In genomic region chr6:51206712-51207505, GRCm38 (mm10) we compare ENCODE assay signal across 8 mouse cellular contexts.
DNase-seq lines count a peak whose midpoint lies in the region; ATAC-seq and TF ChIP-seq lines count a peak whose summit lies in the region.

No protein-coding gene starts in this region.

- peak overlapping the region; percentile 15; the same call in 1 of the 2 replicates for H3K4me2 ChIP-seq in limb, embryonic 11.5 days (ENCODE audit: low read depth, severe bottlenecking)

- no peak for TF ChIP-seq POLR2A in thymus, adult 2 months (IDR thresholded peaks at IDR 0.05; ENCODE audit: control insufficient read depth, extremely low read depth, insufficient read depth, low read length, poor library complexity)

- peaks cover 3% of the 10 kb centered on the region; the same call in 1 of the 2 replicates for H3K27me3 ChIP-seq in thymus, adult 2 months (ENCODE audit: control insufficient read depth, insufficient read depth, low read length)
- H3K27me3 ChIP-seq in limb, embryonic 11.5 days (ENCODE audit: control insufficient read depth, insufficient read depth, low read length): peaks cover 5% of the 10 kb centered on the region; the same call in 1 of the 2 replicates

- WGBS in thymus, adult 2 months: 9% methylated on average over 11 of the region's 11 CpGs
- WGBS in limb, embryonic 11.5 days: 11% methylated on average over 11 of the region's 11 CpGs

- no peak overlapping the region for H3K27ac ChIP-seq in thymus, adult 2 months (ENCODE audit: control insufficient read depth, insufficient read depth, low read length)
- H3K27ac ChIP-seq in limb, embryonic 11.5 days (replicated peaks; ENCODE audit: low read depth, low read length): no peak overlapping the region

- H3K4me1 ChIP-seq in thymus, adult 2 months (replicated peaks; ENCODE audit: control insufficient read depth, insufficient read depth, low read length): peaks cover 3% of the 10 kb centered on the region
- peaks cover 14% of the 10 kb centered on the region for H3K4me1 ChIP-seq in limb, embryonic 11.5 days (ENCODE audit: control insufficient read depth, insufficient read depth, low read length)

- peak; percentile 16; the same call in 1 of the 2 replicates for TF ChIP-seq CTCF in thymus, adult 2 months (IDR thresholded peaks at IDR 0.05; ENCODE audit: borderline replicate concordance, control insufficient read depth, extremely low read depth, insufficient read depth, low read length, poor library complexity)

- no peak overlapping the region for H3K9ac ChIP-seq in limb, embryonic 11.5 days (ENCODE audit: low read length)

- peak; percentile 35; the same call in 1 of the 2 replicates for ATAC-seq in granulocyte monocyte progenitor cell, adult 5-6 weeks (replicated peaks; ENCODE audit: poor library complexity, severe bottlenecking)
- ATAC-seq in limb, embryonic 11.5 days (ENCODE audit: insufficient number of reproducible peaks, low FRiP score, low TSS enrichment, low read depth): no peak

- peak; percentile 64 for DNase-seq in thymus, adult 2 months
- no peak for DNase-seq in thymus, adult 18-20 months
- peak; percentile 85 to 89 for DNase-seq in cerebellum, postnatal 10 days
- peak; percentile 18 to 66 for DNase-seq in kidney, adult 8-10 months
- peak; percentile 84 for DNase-seq in limb, embryonic 11.5 days (ENCODE audit: low spot score)
- DNase-seq in natural killer cell, adult 2 months (ENCODE audit: low spot score in 2 of 2): peak; percentile 35 to 49
- DNase-seq in thymus, postnatal 0 days (ENCODE audit: low spot score): peak; percentile 55

- H3K36me3 ChIP-seq in thymus, adult 2 months (ENCODE audit: control insufficient read depth, insufficient read depth, low read length): no peaks in the 10 kb centered on the region
- no peaks in the 10 kb centered on the region for H3K36me3 ChIP-seq in limb, embryonic 11.5 days (ENCODE audit: control insufficient read depth, insufficient read depth, low read length)

- no peaks in the 10 kb centered on the region for H3K9me3 ChIP-seq in limb, embryonic 11.5 days (ENCODE audit: control insufficient read depth, low read length)

- H3K4me3 ChIP-seq in thymus, adult 2 months (ENCODE audit: control insufficient read depth, insufficient read depth, low read length): no peak overlapping the region
- no peak overlapping the region for H3K4me3 ChIP-seq in limb, embryonic 11.5 days (ENCODE audit: low read depth, low read length)

Comparison
In these comparisons a context has a peak if more than half of its experiments do, and no peak if none do; other contexts are left out.
1. DNase-seq: peak in thymus, adult 2 months (single experiment), cerebellum, postnatal 10 days (2 of 2), kidney, adult 8-10 months (2 of 2), limb, embryonic 11.5 days (single experiment), natural killer cell, adult 2 months (2 of 2) and thymus, postnatal 0 days (single experiment); none in thymus, adult 18-20 months (0 of 2).